Mouse (Mus musculus): Measurements from ENCODE around the gene Vav2. TPM values are rescaled to one million over a fixed set of nuclear protein-coding genes. Genes with fewer than 3 reads are reported as not detected.
A peak's percentile ranks its signal among the peaks of the same experiment; 100 is the strongest.

The Vav2 gene
- polyA plus RNA-seq, 1 experiment from 2014 or later: 9.2 TPM

GRCm38 (mm10) chr2:27328613-27329041 is 98.2 kb downstream of the Vav2 start:
- Histone ChIP-seq H3K4me3 (ENCODE audit: low read depth, low read length) (no peak overlapping the region), H3K9ac (ENCODE audit: low read depth, low read length) (no peak overlapping the region), H3K9me3 (replicated peaks; ENCODE audit: control insufficient read depth, low read length, poor library complexity, severe bottlenecking) (no peaks in the 10 kb centered on the region), H3K27me3 (ENCODE audit: control insufficient read depth, insufficient read depth, low read depth, low read length) (no peaks in the 10 kb centered on the region), H3K27ac (ENCODE audit: low read length) (no peak overlapping the region), H3K4me1 (ENCODE audit: control insufficient read depth, insufficient read depth, low read length) (peaks cover 17% of the 10 kb centered on the region), H3K36me3 (ENCODE audit: control insufficient read depth, insufficient read depth, low read length) (no peaks in the 10 kb centered on the region), H3K4me2 (ENCODE audit: low read length) (no peak overlapping the region)
- ATAC-seq: no peak

GRCm38 (mm10) chr2:27327886-27328285 is 98.9 kb downstream of the Vav2 start:
- no peak for ATAC-seq
- Histone ChIP-seq H3K9me3 (replicated peaks; ENCODE audit: control insufficient read depth, low read length, poor library complexity, severe bottlenecking) (no peaks in the 10 kb centered on the region), H3K27ac (ENCODE audit: low read length) (no peak overlapping the region), H3K36me3 (ENCODE audit: control insufficient read depth, insufficient read depth, low read length) (no peaks in the 10 kb centered on the region), H3K27me3 (ENCODE audit: control insufficient read depth, insufficient read depth, low read depth, low read length) (no peaks in the 10 kb centered on the region), H3K4me1 (ENCODE audit: control insufficient read depth, insufficient read depth, low read length) (peaks cover 17% of the 10 kb centered on the region), H3K9ac (ENCODE audit: low read depth, low read length) (no peak overlapping the region), H3K4me3 (ENCODE audit: low read depth, low read length) (no peak overlapping the region), H3K4me2 (ENCODE audit: low read length) (no peak overlapping the region)
- 61% methylated on average over 4 of the region's 4 CpGs for whole genome bisulfite sequencing

DNA sequence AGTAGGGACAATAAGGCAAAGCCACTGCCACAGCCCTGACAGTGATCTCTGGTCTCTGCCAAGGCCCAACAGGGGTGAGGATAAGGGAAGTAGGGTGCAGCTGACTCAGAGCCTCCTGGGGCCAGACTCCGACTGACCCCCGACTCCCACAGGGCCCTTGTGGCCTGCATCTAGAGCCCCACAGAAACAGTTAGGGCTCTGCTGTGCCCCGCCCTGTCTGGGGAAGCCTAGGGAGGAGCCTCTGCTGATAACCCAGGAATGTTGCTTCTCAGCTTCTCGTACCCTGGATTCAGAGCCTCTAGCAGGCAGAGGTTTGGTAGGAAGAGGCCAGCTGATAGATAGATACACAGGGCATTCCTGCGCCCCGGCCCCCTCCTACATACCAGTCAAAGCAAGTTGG is 99.8 kb downstream of the Vav2 start:
- H3K36me3 ChIP-seq (ENCODE audit: control insufficient read depth, insufficient read depth, low read length): no peaks in the 10 kb centered on the region
- 92% methylated on average over 6 of the region's 6 CpGs for WGBS
- ATAC-seq: no peak
- H3K9me3 ChIP-seq (replicated peaks; ENCODE audit: control insufficient read depth, low read length, poor library complexity, severe bottlenecking): no peaks in the 10 kb centered on the region
- no peak overlapping the region for H3K27ac ChIP-seq (ENCODE audit: low read length)
- H3K9ac ChIP-seq (ENCODE audit: low read depth, low read length): no peak overlapping the region
- no peak overlapping the region for H3K4me3 ChIP-seq (ENCODE audit: low read depth, low read length)
- H3K4me1 ChIP-seq (ENCODE audit: control insufficient read depth, insufficient read depth, low read length): peaks cover 17% of the 10 kb centered on the region
- no peaks in the 10 kb centered on the region for H3K27me3 ChIP-seq (ENCODE audit: control insufficient read depth, insufficient read depth, low read depth, low read length)
- no peak overlapping the region for H3K4me2 ChIP-seq (ENCODE audit: low read length)

GRCm38 (mm10) chr2:27326357-27326756 is 100.5 kb downstream of the Vav2 start:
- H3K4me1 ChIP-seq (ENCODE audit: control insufficient read depth, insufficient read depth, low read length): peaks cover 24% of the 10 kb centered on the region
- H3K36me3 ChIP-seq (ENCODE audit: control insufficient read depth, insufficient read depth, low read length): no peaks in the 10 kb centered on the region
- H3K4me3 ChIP-seq (ENCODE audit: low read depth, low read length): no peak overlapping the region
- H3K27me3 ChIP-seq (ENCODE audit: control insufficient read depth, insufficient read depth, low read depth, low read length): no peaks in the 10 kb centered on the region
- H3K9me3 ChIP-seq (replicated peaks; ENCODE audit: control insufficient read depth, low read length, poor library complexity, severe bottlenecking): no peaks in the 10 kb centered on the region
- no peak overlapping the region for H3K27ac ChIP-seq (ENCODE audit: low read length)
- no peak overlapping the region for H3K4me2 ChIP-seq (ENCODE audit: low read length)
- H3K9ac ChIP-seq (ENCODE audit: low read depth, low read length): no peak overlapping the region
- no peak for ATAC-seq
- 58% methylated on average over 7 of the region's 7 CpGs for WGBS

DNA sequence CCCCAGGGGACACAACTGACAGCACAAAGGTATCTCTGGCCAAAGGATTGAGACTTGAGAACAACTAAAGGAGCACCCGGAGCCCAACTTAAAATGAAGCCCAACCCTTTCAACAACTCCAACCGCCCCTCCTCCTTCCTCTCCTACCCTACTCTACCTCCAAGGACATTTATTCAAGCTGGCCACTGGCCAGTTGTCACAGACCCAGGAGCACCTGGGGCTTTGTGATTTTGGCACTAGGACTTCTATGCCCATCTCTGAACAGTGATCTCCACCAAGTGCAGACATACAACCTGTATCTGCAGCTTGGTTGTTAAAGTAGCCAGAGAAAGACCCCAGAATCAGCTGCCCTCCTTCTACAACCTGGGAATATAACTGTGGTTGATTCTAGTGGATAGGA is 102.1 kb downstream of the Vav2 start:
- WGBS: 17% methylated on average over 2 of the region's 2 CpGs
- Histone ChIP-seq H3K36me3 (ENCODE audit: control insufficient read depth, insufficient read depth, low read length) (no peaks in the 10 kb centered on the region), H3K4me1 (ENCODE audit: control insufficient read depth, insufficient read depth, low read length) (peaks cover 21% of the 10 kb centered on the region; the same call in 1 of the 2 replicates), H3K27ac (ENCODE audit: low read length) (no peak overlapping the region), H3K9ac (ENCODE audit: low read depth, low read length) (no peak overlapping the region), H3K4me2 (ENCODE audit: low read length) (no peak overlapping the region), H3K9me3 (replicated peaks; ENCODE audit: control insufficient read depth, low read length, poor library complexity, severe bottlenecking) (no peaks in the 10 kb centered on the region), H3K27me3 (ENCODE audit: control insufficient read depth, insufficient read depth, low read depth, low read length) (no peaks in the 10 kb centered on the region), H3K4me3 (ENCODE audit: low read depth, low read length) (no peak overlapping the region)
- ATAC-seq: no peak

- peak; percentile 32; the same call in 1 of the 2 replicates for ATAC-seq
- 0 out of 2 replicates have a peak overlapping the region, but pooled peaks have one; percentile 17 for H3K9ac ChIP-seq (ENCODE audit: low read depth, low read length)
- H3K9me3 ChIP-seq (replicated peaks; ENCODE audit: control insufficient read depth, low read length, poor library complexity, severe bottlenecking): no peaks in the 10 kb centered on the region
- H3K36me3 ChIP-seq (ENCODE audit: control insufficient read depth, insufficient read depth, low read length): no peaks in the 10 kb centered on the region
- no peak overlapping the region for H3K4me3 ChIP-seq (ENCODE audit: low read depth, low read length)
- H3K4me2 ChIP-seq (ENCODE audit: low read length): no peak overlapping the region
- H3K27ac ChIP-seq (ENCODE audit: low read length): no peak overlapping the region
- H3K27me3 ChIP-seq (ENCODE audit: control insufficient read depth, insufficient read depth, low read depth, low read length): no peaks in the 10 kb centered on the region
- 6% methylated on average over 6 of the region's 6 CpGs for WGBS
- peaks cover 23% of the 10 kb centered on the region; the same call in 1 of the 2 replicates for H3K4me1 ChIP-seq (ENCODE audit: control insufficient read depth, insufficient read depth, low read length)
Observed at GRCm38 (mm10) chr2:27321431-27321875, 105.4 kb downstream of the Vav2 start.

GRCm38 (mm10) chr2:27320820-27321219 is 106.0 kb downstream of the Vav2 start:
- Histone ChIP-seq H3K9ac (ENCODE audit: low read depth, low read length) (no peak overlapping the region), H3K27me3 (ENCODE audit: control insufficient read depth, insufficient read depth, low read depth, low read length) (no peaks in the 10 kb centered on the region), H3K4me2 (ENCODE audit: low read length) (no peak overlapping the region), H3K9me3 (replicated peaks; ENCODE audit: control insufficient read depth, low read length, poor library complexity, severe bottlenecking) (no peaks in the 10 kb centered on the region), H3K4me3 (ENCODE audit: low read depth, low read length) (no peak overlapping the region), H3K27ac (ENCODE audit: low read length) (no peak overlapping the region), H3K4me1 (ENCODE audit: control insufficient read depth, insufficient read depth, low read length) (peaks cover 23% of the 10 kb centered on the region; the same call in 1 of the 2 replicates), H3K36me3 (ENCODE audit: control insufficient read depth, insufficient read depth, low read length) (no peaks in the 10 kb centered on the region)
- ATAC-seq: no peak
- WGBS: 37% methylated on average over 8 of the region's 8 CpGs

- no peak overlapping the region for H3K9ac ChIP-seq (ENCODE audit: low read depth, low read length)
- ATAC-seq: no peak
- no peak overlapping the region for H3K27ac ChIP-seq (ENCODE audit: low read length)
- WGBS: 44% methylated on average over 4 of the region's 4 CpGs
- H3K4me2 ChIP-seq (ENCODE audit: low read length): no peak overlapping the region
- no peaks in the 10 kb centered on the region for H3K9me3 ChIP-seq (replicated peaks; ENCODE audit: control insufficient read depth, low read length, poor library complexity, severe bottlenecking)
- H3K4me1 ChIP-seq (ENCODE audit: control insufficient read depth, insufficient read depth, low read length): peaks cover 15% of the 10 kb centered on the region; the same call in 1 of the 2 replicates
- no peaks in the 10 kb centered on the region for H3K27me3 ChIP-seq (ENCODE audit: control insufficient read depth, insufficient read depth, low read depth, low read length)
- no peaks in the 10 kb centered on the region for H3K36me3 ChIP-seq (ENCODE audit: control insufficient read depth, insufficient read depth, low read length)
- no peak overlapping the region for H3K4me3 ChIP-seq (ENCODE audit: low read depth, low read length)
Observed at GRCm38 (mm10) chr2:27318606-27319005, 108.2 kb downstream of the Vav2 start.

DNA sequence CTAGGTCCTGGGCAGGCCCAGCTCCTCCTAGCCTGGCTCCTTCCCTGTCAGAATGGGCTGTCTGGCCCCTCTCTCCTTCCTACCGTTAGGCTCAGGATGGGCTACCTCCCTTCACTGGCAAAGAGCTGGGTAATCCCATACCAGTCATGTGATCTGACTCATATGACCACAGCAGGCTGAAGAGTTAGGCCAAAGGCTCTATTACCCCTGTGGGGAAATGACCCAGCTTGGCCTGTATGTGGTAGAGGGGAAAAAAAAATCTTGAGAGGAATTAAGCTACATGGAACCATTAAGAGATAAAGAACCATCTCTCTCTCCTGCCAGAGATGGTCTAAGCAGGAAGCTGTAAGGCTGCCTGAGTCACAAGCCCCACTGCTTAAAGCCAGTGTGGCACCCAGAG is 108.6 kb downstream of the Vav2 start:
- no peaks in the 10 kb centered on the region for H3K9me3 ChIP-seq (replicated peaks; ENCODE audit: control insufficient read depth, low read length, poor library complexity, severe bottlenecking)
- WGBS: 9% methylated on average over 1 of the region's 1 CpGs
- H3K9ac ChIP-seq (ENCODE audit: low read depth, low read length): no peak overlapping the region
- H3K27ac ChIP-seq (ENCODE audit: low read length): no peak overlapping the region
- no peaks in the 10 kb centered on the region for H3K36me3 ChIP-seq (ENCODE audit: control insufficient read depth, insufficient read depth, low read length)
- ATAC-seq: no peak
- peaks cover 15% of the 10 kb centered on the region; the same call in 1 of the 2 replicates for H3K4me1 ChIP-seq (ENCODE audit: control insufficient read depth, insufficient read depth, low read length)
- H3K4me2 ChIP-seq (ENCODE audit: low read length): no peak overlapping the region
- H3K4me3 ChIP-seq (ENCODE audit: low read depth, low read length): no peak overlapping the region
- H3K27me3 ChIP-seq (ENCODE audit: control insufficient read depth, insufficient read depth, low read depth, low read length): no peaks in the 10 kb centered on the region

Measured in midbrain, embryonic 16.5 days (tissue).